Mouse (Mus musculus) adrenal gland, postnatal 14 days (tissue): ENCODE results near the gene Cdk20. TPM values are rescaled to one million over a fixed set of nuclear protein-coding genes. Genes with fewer than 3 reads are reported as not detected.

Source experiments
- total RNA-seq: library from RNA; stranded (reverse); gene quantifications from 2 replicates; pipeline ENCODE4 v1.2.3, GENCODE M21; 2021

Cdk20 gene
- total RNA-seq, 1 experiment from 2014 or later = 4.3 TPM

Other genes with a start within 250 kb of the Cdk20 start
- gene Cdc14b, start 157.0 kb upstream of the Cdk20 start, total RNA-seq = 10.0 and 10.6 TPM in 2 replicates
- gene Aaed1, start 119.6 kb upstream of the Cdk20 start, total RNA-seq = 48.3 and 50.7 TPM in 2 replicates
- 306 and 371 TPM in 2 replicates for gene Ctsl, start 61.4 kb upstream of the Cdk20 start, total RNA-seq
- not detected in 2 replicates for gene Fam240b, start 65.5 kb downstream of the Cdk20 start, total RNA-seq